Mouse (Mus musculus) retina, postnatal 7 days (tissue): Measurements from ENCODE around the gene Calhm3.

Source experiments
- DNase-seq: peaks from one replicate; pipeline ENCODE4 v3.0.0-alpha.2; 2012; ENCODE audit warnings: low read depth, low spot score

The Calhm3 gene

DNA sequence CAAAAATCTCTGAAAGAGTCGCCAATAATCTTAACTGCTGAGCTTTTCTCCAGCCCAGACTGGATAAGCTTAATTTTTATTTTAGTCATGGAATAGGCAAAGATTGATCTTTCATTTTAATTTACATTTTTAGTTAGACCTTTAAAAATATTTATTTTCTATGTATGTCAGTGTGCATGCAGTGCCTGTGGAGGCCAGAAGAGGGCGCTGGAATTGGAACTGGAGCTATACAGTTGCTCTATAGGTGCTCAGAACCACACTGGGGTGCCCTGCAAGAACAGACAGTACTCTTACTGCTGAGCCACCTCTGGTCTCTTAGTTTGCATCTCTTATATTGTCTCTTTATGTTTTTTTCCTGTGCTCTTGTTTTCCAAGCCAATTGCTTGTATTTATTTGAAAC, 34.8 kb downstream of the Calhm3 start:
- no peak for DNase-seq

DNA sequence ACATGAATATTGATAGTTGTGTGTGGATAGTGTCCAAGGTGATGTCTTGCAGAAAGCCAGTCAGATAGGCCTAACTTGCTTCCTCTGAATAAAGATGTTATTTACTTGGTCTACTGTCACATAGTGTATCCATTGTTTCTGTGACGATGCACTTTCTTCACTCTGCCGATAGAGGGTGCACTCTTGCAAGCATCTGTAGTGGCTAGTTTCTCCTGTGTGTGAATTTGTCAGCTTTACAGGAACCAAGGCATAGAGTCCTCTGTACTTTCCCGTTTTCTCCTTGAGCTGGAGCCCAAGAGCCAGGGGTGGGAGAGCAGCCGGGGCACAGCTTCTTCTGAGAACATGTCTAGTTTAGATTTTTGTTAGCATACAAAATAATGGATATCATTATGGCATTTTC, 36.5 kb downstream of the Calhm3 start:
- peak; percentile 32 for DNase-seq

DNA sequence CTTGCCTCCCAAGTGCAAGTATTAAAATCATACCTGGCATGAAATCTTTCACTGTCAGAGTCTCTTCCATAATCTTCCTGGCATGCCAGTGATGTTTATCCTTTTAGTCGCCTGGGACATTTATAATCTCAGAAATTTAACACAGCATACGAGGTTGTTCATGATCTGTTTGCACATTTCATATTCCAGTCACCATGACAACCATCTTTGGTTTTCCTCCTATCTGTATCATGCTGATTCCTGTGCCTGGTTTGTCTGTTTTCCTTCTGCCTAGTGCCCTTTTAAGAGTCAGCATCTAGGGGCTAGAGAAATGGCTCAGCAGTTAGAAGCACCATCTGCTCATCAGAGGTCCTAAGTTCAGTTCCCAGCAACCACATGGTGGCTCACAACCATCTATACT, 38.9 kb downstream of the Calhm3 start:
- DNase-seq, result no peak

DNA sequence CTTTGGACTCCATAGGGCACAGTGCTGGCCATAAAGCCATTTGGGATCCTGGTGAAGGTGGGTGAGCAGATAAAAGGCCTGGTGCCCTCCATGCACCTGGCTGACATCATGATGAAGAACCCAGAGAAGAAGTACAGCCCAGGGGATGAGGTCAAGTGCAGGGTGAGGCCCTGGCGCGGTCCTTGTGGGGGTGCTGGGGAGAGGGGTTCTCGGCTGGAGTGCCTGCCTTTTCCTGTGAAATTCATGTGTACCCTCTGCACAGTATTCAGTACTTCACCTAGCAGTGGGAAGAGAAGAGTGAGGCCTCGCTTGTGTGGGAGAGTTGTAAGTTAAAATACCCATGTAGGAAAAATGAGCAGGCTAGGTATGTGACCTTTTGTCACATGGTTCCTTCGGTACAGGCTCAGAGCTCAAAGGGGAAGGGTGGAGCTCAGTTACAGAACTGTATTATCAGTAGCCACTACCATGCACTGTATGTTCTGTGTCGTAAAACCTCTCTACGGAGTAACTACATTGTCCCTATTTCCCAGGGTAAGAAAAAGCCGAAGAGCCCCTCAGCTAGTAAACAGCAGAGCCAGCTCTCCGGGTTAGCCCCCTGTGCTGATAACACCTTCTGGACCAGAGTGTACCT, 52.8 kb downstream of the Calhm3 start:
- no peak for DNase-seq
